Mouse (Mus musculus) thymus, adult 2 months (tissue): ENCODE measurements around the gene Slc35b2. TPM values are rescaled to one million over a fixed set of nuclear protein-coding genes. Genes with fewer than 3 reads are reported as not detected.

ENCODE experiments used
- DNase-seq: peaks from one replicate; pipeline ENCODE4 v3.0.0; 2021
- H3K27ac ChIP-seq: fragments of 200-500 bp; 2 replicates; pipeline ENCODE4 v1.5.1; 2012; ENCODE audit warnings: low read length, control low read depth; ENCODE audit not compliant: control insufficient read depth, insufficient read depth
- H3K27me3 ChIP-seq: fragments of 200-500 bp; 2 replicates; pipeline ENCODE4 v1.6.1; 2012; ENCODE audit warnings: mild to moderate bottlenecking, low read length, moderate library complexity, mixed read lengths; ENCODE audit not compliant: control insufficient read depth, insufficient read depth
- H3K36me3 ChIP-seq: fragments of 200-500 bp; 2 replicates; pipeline ENCODE4 v1.6.1; 2012; ENCODE audit warnings: mild to moderate bottlenecking, low read length, moderate library complexity; ENCODE audit not compliant: control insufficient read depth, insufficient read depth
- H3K4me1 ChIP-seq: fragments of 200-500 bp; replicated peaks from 2 replicates; pipeline ENCODE4 v1.6.1; 2012; ENCODE audit warnings: low read length; ENCODE audit not compliant: control insufficient read depth, insufficient read depth
- H3K4me3 ChIP-seq: fragments of 200-500 bp; 2 replicates; pipeline ENCODE4 v1.5.1; 2012; ENCODE audit warnings: mild to moderate bottlenecking, low read length, control low read depth, moderate library complexity; ENCODE audit not compliant: control insufficient read depth, insufficient read depth
- CTCF ChIP-seq: fragments of 200-500 bp; IDR thresholded peaks from 2 replicates; pipeline ENCODE4 v1.5.1; 2012; ENCODE audit warnings: mild to moderate bottlenecking, control low read depth, low read length, moderate library complexity, borderline replicate concordance; ENCODE audit not compliant: control insufficient read depth, poor library complexity, insufficient read depth; ENCODE audit errors: extremely low read depth
- POLR2A ChIP-seq: fragments of 200-500 bp; IDR thresholded peaks from 2 replicates; pipeline ENCODE4 v1.6.1; 2012; ENCODE audit warnings: mild to moderate bottlenecking, low read length, control low read depth, moderate library complexity; ENCODE audit not compliant: control insufficient read depth, poor library complexity, insufficient read depth; ENCODE audit errors: extremely low read depth
- WGBS: fragments of 180-500 bp; shearing (Covaris S2); methylation state at CpG from one replicate; pipeline ENCODE4 v1.1.7; 2018; 5-methylcytosine and 5-hydroxymethylcytosine counted together
- polyA plus RNA-seq: library from polyadenylated mRNA; depleted of rRNA; stranded (reverse); fragments of >200 nt; gene quantifications from 2 replicates; pipeline ENCODE4 v1.2.3, GENCODE M21; 2012

The Slc35b2 gene
- polyA plus RNA-seq, 1 experiment, result 137 TPM

- Histone ChIP-seq H3K4me3 (peak overlapping the region; percentile 70), H3K36me3 (peaks cover 25% of the 10 kb centered on the region), H3K27me3 (no peaks in the 10 kb centered on the region), H3K27ac (peak overlapping the region; percentile 94), H3K4me1 (peaks cover 15% of the 10 kb centered on the region)
- DNase-seq, result peak; percentile 78
- WGBS, result 3% methylated on average over 17 of the region's 17 CpGs
- TF ChIP-seq CTCF, result no peak
- TF ChIP-seq POLR2A, result no peak
Observed at GRCm38 (mm10) chr17:45574129-45574761, 10.6 kb downstream of the Slc35b2 start.

- H3K27ac ChIP-seq, result no peak overlapping the region
Observed at GRCm38 (mm10) chr17:45575123-45575897, 11.6 kb downstream of the Slc35b2 start.

GRCm38 (mm10) chr17:45578242-45578641 lies 14.6 kb downstream of the Slc35b2 start:
- Histone ChIP-seq H3K4me3 (no peak overlapping the region), H3K27ac (peak overlapping the region; percentile 15; the same call in 1 of the 2 replicates), H3K27me3 (no peaks in the 10 kb centered on the region), H3K36me3 (no peaks in the 10 kb centered on the region), H3K4me1 (peaks cover 18% of the 10 kb centered on the region)
- TF ChIP-seq CTCF (no peak), POLR2A (no peak)
- 81% methylated on average over 5 of the region's 5 CpGs for WGBS
- DNase-seq, result no peak

More at GRCm38 (mm10) chr17:45575123-45575897, 11.6 kb downstream of the Slc35b2 start:
- 95% methylated on average over 8 of the region's 8 CpGs for WGBS
- no peaks in the 10 kb centered on the region for H3K27me3 ChIP-seq
- H3K4me3 ChIP-seq, result no peak overlapping the region
- TF ChIP-seq CTCF (no peak), POLR2A (no peak)
- H3K36me3 ChIP-seq, result peaks cover 14% of the 10 kb centered on the region
- no peak for DNase-seq
- H3K4me1 ChIP-seq, result peaks cover 15% of the 10 kb centered on the region

GRCm38 (mm10) chr17:45578843-45579242 lies 15.2 kb downstream of the Slc35b2 start:
- TF ChIP-seq POLR2A, result no peak
- peak; percentile 39; the same call in 1 of the 2 replicates for TF ChIP-seq CTCF
- H3K27ac ChIP-seq, result peak overlapping the region; percentile 16; the same call in 1 of the 2 replicates

GRCm38 (mm10) chr17:45579554-45579953 lies 15.9 kb downstream of the Slc35b2 start:
- 96% methylated on average over 4 of the region's 4 CpGs for WGBS
- H3K27ac ChIP-seq, result no peak overlapping the region
- H3K36me3 ChIP-seq, result no peaks in the 10 kb centered on the region
- H3K27me3 ChIP-seq, result no peaks in the 10 kb centered on the region
- no peak overlapping the region for H3K4me3 ChIP-seq
- no peak for TF ChIP-seq CTCF
- TF ChIP-seq POLR2A, result no peak
- peaks cover 15% of the 10 kb centered on the region for H3K4me1 ChIP-seq
- no peak for DNase-seq

More at GRCm38 (mm10) chr17:45578843-45579242, 15.2 kb downstream of the Slc35b2 start:
- H3K4me1 ChIP-seq, result peaks cover 18% of the 10 kb centered on the region
- no peaks in the 10 kb centered on the region for H3K36me3 ChIP-seq
- no peak overlapping the region for H3K4me3 ChIP-seq
- H3K27me3 ChIP-seq, result no peaks in the 10 kb centered on the region
- peak; percentile 50 for DNase-seq
- 78% methylated on average over 7 of the region's 7 CpGs for WGBS

- H3K4me1 ChIP-seq, result peaks cover 12% of the 10 kb centered on the region
- WGBS, result 68% methylated on average over 12 of the region's 12 CpGs
- no peak overlapping the region for H3K4me3 ChIP-seq
- no peak for DNase-seq
- H3K36me3 ChIP-seq, result no peaks in the 10 kb centered on the region; the same call in 1 of the 2 replicates
- H3K27me3 ChIP-seq, result no peaks in the 10 kb centered on the region
- no peak for TF ChIP-seq CTCF
- H3K27ac ChIP-seq, result peak overlapping the region; percentile 61; the same call in 1 of the 2 replicates
Observed at GRCm38 (mm10) chr17:45580958-45581477, 17.3 kb downstream of the Slc35b2 start.

- Histone ChIP-seq H3K36me3 (peaks cover 5% of the 10 kb centered on the region; the same call in 1 of the 2 replicates), H3K27ac (no peak overlapping the region), H3K27me3 (no peaks in the 10 kb centered on the region), H3K4me3 (no peak overlapping the region), H3K4me1 (peaks cover 12% of the 10 kb centered on the region)
- TF ChIP-seq CTCF, result no peak
- 2% methylated on average over 2 of the region's 2 CpGs for WGBS
- peak; percentile 73 for DNase-seq
Observed at GRCm38 (mm10) chr17:45581567-45581983, 17.9 kb downstream of the Slc35b2 start.
